In genomic region chr6:115996171-115996851, GRCm38 (mm10) we compare ENCODE assay signal across 8 mouse cellular contexts. TPM values are rescaled to one million over a fixed set of nuclear protein-coding genes. Genes with fewer than 3 reads are reported as not detected.
A peak's percentile ranks its signal among the peaks of the same experiment; 100 is the strongest.
DNase-seq lines count a peak whose midpoint lies in the region; ATAC-seq and TF ChIP-seq lines count a peak whose summit lies in the region.

No protein-coding gene starts in this region.

- H3K9ac ChIP-seq in intestine, embryonic 15.5 days: no peak overlapping the region
- no peak overlapping the region for H3K9ac ChIP-seq in liver, postnatal 0 days (replicated peaks)

- TF ChIP-seq EP300 in liver, postnatal 0 days (IDR thresholded peaks at IDR 0.05; ENCODE audit: low read depth): no peak

- 23% methylated on average over 6 of the region's 6 CpGs for WGBS in embryonic facial prominence, embryonic 10.5 days
- WGBS in intestine, embryonic 15.5 days: 37% methylated on average over 6 of the region's 6 CpGs
- 27% methylated on average over 6 of the region's 6 CpGs for WGBS in liver, postnatal 0 days (ENCODE audit: insufficient replicate concordance)

- peak; percentile 67 to 69 for DNase-seq in cerebellum, postnatal 10 days
- DNase-seq in cerebellum, postnatal 4 days (ENCODE audit: low spot score in 2 of 2): no peak
- DNase-seq in 416B (ENCODE audit: low read depth): peak; percentile 93
- peak; percentile 36 for DNase-seq in embryonic facial prominence, embryonic 10.5 days (ENCODE audit: low spot score)
- no peak for DNase-seq in liver, postnatal 0 days
- peak; percentile 86 for DNase-seq in thymus, postnatal 14 days
- no peak for DNase-seq in left cerebral cortex, adult 9 months (ENCODE audit: low spot score in 2 of 2)

- no peaks in the 10 kb centered on the region for H3K36me3 ChIP-seq in embryonic facial prominence, embryonic 10.5 days (replicated peaks)
- H3K36me3 ChIP-seq in intestine, embryonic 15.5 days: no peaks in the 10 kb centered on the region
- H3K36me3 ChIP-seq in liver, postnatal 0 days (replicated peaks; ENCODE audit: insufficient read depth, low read length): no peaks in the 10 kb centered on the region

- peak; percentile 54 for TF ChIP-seq CTCF in liver, postnatal 0 days (IDR thresholded peaks at IDR 0.05; ENCODE audit: low read depth)

- ATAC-seq in intestine, embryonic 15.5 days: no peak
- ATAC-seq in liver, postnatal 0 days: peak; percentile 18; the same call in 1 of the 2 replicates

- H3K27me3 ChIP-seq in embryonic facial prominence, embryonic 10.5 days (replicated peaks; ENCODE audit: low read depth, poor library complexity, severe bottlenecking): peaks cover 56% of the 10 kb centered on the region
- H3K27me3 ChIP-seq in intestine, embryonic 15.5 days (replicated peaks): peaks cover 27% of the 10 kb centered on the region
- peaks cover 32% of the 10 kb centered on the region for H3K27me3 ChIP-seq in liver, postnatal 0 days (ENCODE audit: insufficient read depth, low read length)

- peaks cover 72% of the 10 kb centered on the region for H3K4me1 ChIP-seq in embryonic facial prominence, embryonic 10.5 days
- H3K4me1 ChIP-seq in intestine, embryonic 15.5 days (replicated peaks): peaks cover 52% of the 10 kb centered on the region
- H3K4me1 ChIP-seq in liver, postnatal 0 days (ENCODE audit: insufficient read depth): peaks cover 18% of the 10 kb centered on the region

- H3K4me3 ChIP-seq in embryonic facial prominence, embryonic 10.5 days: 0 out of 2 replicates have a peak overlapping the region, but pooled peaks have one; percentile 62
- H3K4me3 ChIP-seq in intestine, embryonic 15.5 days (replicated peaks): no peak overlapping the region
- H3K4me3 ChIP-seq in liver, postnatal 0 days (ENCODE audit: low read depth, low read length): no peak overlapping the region

- no peaks in the 10 kb centered on the region for H3K9me3 ChIP-seq in embryonic facial prominence, embryonic 10.5 days
- H3K9me3 ChIP-seq in intestine, embryonic 15.5 days: no peaks in the 10 kb centered on the region
- no peaks in the 10 kb centered on the region for H3K9me3 ChIP-seq in liver, postnatal 0 days (ENCODE audit: low read length)

- peak overlapping the region; percentile 67 for H3K27ac ChIP-seq in embryonic facial prominence, embryonic 10.5 days (replicated peaks)
- H3K27ac ChIP-seq in intestine, embryonic 15.5 days: peak overlapping the region; percentile 82
- H3K27ac ChIP-seq in liver, postnatal 0 days (ENCODE audit: low read depth): peak overlapping the region; percentile 77

- 0 out of 2 replicates have a peak overlapping the region, but pooled peaks have one; percentile 93 for H3K4me2 ChIP-seq in intestine, embryonic 15.5 days (replicated peaks)
- H3K4me2 ChIP-seq in liver, postnatal 0 days (ENCODE audit: low read depth, low read length): no peak overlapping the region

RNA-seq across cellular contexts. Expression of gene Plxnd1, which starts 1.5 kb away (rescaled TPM):
- polyA plus RNA-seq in embryonic facial prominence, embryonic 10.5 days (2016; fragmentation: Nextera tagmentation; extraction: Ambion mirVana): 26.8 and 28.1 TPM in 2 replicates
- 26.6 and 28.9 TPM in 2 replicates for polyA plus RNA-seq in intestine, embryonic 15.5 days (2015; fragmentation: Nextera tagmentation; extraction: Ambion mirVana)
- 8.5 and 8.7 TPM in 2 replicates for polyA plus RNA-seq in liver, postnatal 0 days (2015; fragmentation: Nextera tagmentation; extraction: Ambion mirVana)

RNA-seq across cellular contexts. Expression of gene H1foo, which starts 51.6 kb away (rescaled TPM):
- not detected in 2 replicates for polyA plus RNA-seq in embryonic facial prominence, embryonic 10.5 days (2016; fragmentation: Nextera tagmentation; extraction: Ambion mirVana)
- not detected in 2 replicates for polyA plus RNA-seq in intestine, embryonic 15.5 days (2015; fragmentation: Nextera tagmentation; extraction: Ambion mirVana)
- not detected in 2 replicates for polyA plus RNA-seq in liver, postnatal 0 days (2015; fragmentation: Nextera tagmentation; extraction: Ambion mirVana)

Comparison
In these comparisons a context has a peak if more than half of its experiments do, and no peak if none do; other contexts are left out.
1. DNase-seq: peak in cerebellum, postnatal 10 days (2 of 2), 416B (single experiment), embryonic facial prominence, embryonic 10.5 days (single experiment) and thymus, postnatal 14 days (single experiment); none in cerebellum, postnatal 4 days (0 of 2), liver, postnatal 0 days (single experiment) and left cerebral cortex, adult 9 months (0 of 2).
2. Peak in every context shown above with its lines, with median percentiles within 50 percentile points of each other: H3K27ac ChIP-seq.